Comparison of ENCODE assay signal across 8 mouse cellular contexts in genomic region chr7:19508150-19508923, GRCm38 (mm10). TPM values are rescaled to one million over a fixed set of nuclear protein-coding genes. Genes with fewer than 3 reads are reported as not detected.
DNase-seq lines count a peak whose midpoint lies in the region; ATAC-seq and TF ChIP-seq lines count a peak whose summit lies in the region.

Bloc1s3 (minus strand) TSS chr7:19508367.
Trappc6a (plus strand) TSS chr7:19508395.

- no peaks in the 10 kb centered on the region for H3K9me3 ChIP-seq in hindbrain, embryonic 10.5 days
- no peaks in the 10 kb centered on the region for H3K9me3 ChIP-seq in lung, postnatal 0 days (ENCODE audit: low read length)

- no peaks in the 10 kb centered on the region for H3K27me3 ChIP-seq in hindbrain, embryonic 10.5 days (ENCODE audit: insufficient read depth, poor library complexity, severe bottlenecking)
- no peaks in the 10 kb centered on the region for H3K27me3 ChIP-seq in lung, postnatal 0 days (replicated peaks; ENCODE audit: insufficient read depth, low read length)

- peak; percentile 30 for TF ChIP-seq CTCF in lung, postnatal 0 days (IDR thresholded peaks at IDR 0.05)

- peak; percentile 96 for ATAC-seq in frontal cortex, adult (ENCODE audit: low TSS enrichment)
- ATAC-seq in lung, postnatal 0 days: peak; percentile 97

- H3K4me3 ChIP-seq in hindbrain, embryonic 10.5 days: peak within 1 kb of the TSS; percentile 87
- H3K4me3 ChIP-seq in lung, postnatal 0 days (ENCODE audit: low read depth, low read length): peak within 1 kb of the TSS; percentile 67

- no peak for TF ChIP-seq EP300 in lung, postnatal 0 days (IDR thresholded peaks at IDR 0.05)

- peaks cover 43% of the 10 kb centered on the region for H3K4me1 ChIP-seq in hindbrain, embryonic 10.5 days (replicated peaks)
- peaks cover 5% of the 10 kb centered on the region for H3K4me1 ChIP-seq in lung, postnatal 0 days (ENCODE audit: insufficient read depth, low read depth, low read length)

- H3K9ac ChIP-seq in lung, postnatal 0 days (replicated peaks; ENCODE audit: low read depth): peak within 1 kb of the TSS; percentile 66

- peak within 1 kb of the TSS; percentile 83 for H3K4me2 ChIP-seq in lung, postnatal 0 days (replicated peaks; ENCODE audit: low read depth, low read length)

- under 1% methylated on average over 56 of the region's 56 CpGs for WGBS in hindbrain, embryonic 10.5 days
- under 1% methylated on average over 55 of the region's 56 CpGs for WGBS in lung, postnatal 0 days

- DNase-seq in MN1 (ENCODE audit: low spot score): peak; percentile 82
- peak; percentile 94 for DNase-seq in cerebellum, adult 9-10 months
- DNase-seq in hindbrain, embryonic 10.5 days (ENCODE audit: low spot score): peak; percentile 94
- peak; percentile 94 for DNase-seq in layer of hippocampus, adult 9-11 months
- peak; percentile 97 for DNase-seq in lung, postnatal 0 days (ENCODE audit: low spot score)
- DNase-seq in ovary, postnatal 14 days (ENCODE audit: low spot score): peak; percentile 86
- peak; percentile 94 for DNase-seq in thymus, postnatal 14 days

- peak within 1 kb of the TSS; percentile 95 for H3K27ac ChIP-seq in hindbrain, embryonic 10.5 days
- H3K27ac ChIP-seq in lung, postnatal 0 days (ENCODE audit: low read length): peak within 1 kb of the TSS; percentile 81

- no peaks in the 10 kb centered on the region for H3K36me3 ChIP-seq in hindbrain, embryonic 10.5 days
- H3K36me3 ChIP-seq in lung, postnatal 0 days (ENCODE audit: insufficient read depth, low read length): no peaks in the 10 kb centered on the region

RNA-seq across cellular contexts. Expression of gene Bloc1s3, which starts in this region (rescaled TPM):
- 2.4 and 3.8 TPM in 2 replicates for polyA plus RNA-seq in hindbrain, embryonic 10.5 days (2016; fragmentation: Nextera tagmentation; extraction: Ambion mirVana)
- polyA plus RNA-seq in lung, postnatal 0 days (2015; fragmentation: Nextera tagmentation; extraction: Ambion mirVana): 2.6 and 3.0 TPM in 2 replicates

RNA-seq across cellular contexts. Expression of gene Trappc6a, which starts in this region (rescaled TPM):
- 68.8 and 71.4 TPM in 2 replicates for polyA plus RNA-seq in hindbrain, embryonic 10.5 days (2016; fragmentation: Nextera tagmentation; extraction: Ambion mirVana)
- 85.5 and 91.9 TPM in 2 replicates for polyA plus RNA-seq in lung, postnatal 0 days (2015; fragmentation: Nextera tagmentation; extraction: Ambion mirVana)

Comparison
In these comparisons a context has a peak if more than half of its experiments do, and no peak if none do; other contexts are left out.
1. Peak in every context shown above with its lines: DNase-seq, ATAC-seq, H3K4me3 ChIP-seq and H3K27ac ChIP-seq.